Mouse (Mus musculus) erythroid progenitor cell, adult 5-6 weeks (primary cell): ENCODE data around the gene Six4. TPM values are rescaled to one million over a fixed set of nuclear protein-coding genes. Genes with fewer than 3 reads are reported as not detected.
"Not testable (repeated sequence)": the region's sequence is repeated elsewhere in the genome, so short reads cannot be mapped to it uniquely, and the experiment has no call there.

Experiments
- ATAC-seq: replicated peaks from 2 replicates; pipeline ENCODE4 v1.8.0; 2016; ENCODE audit warnings: moderate number of reproducible peaks, mild to moderate bottlenecking, moderate TSS enrichment, inconsistent platforms; ENCODE audit not compliant: poor library complexity, low FRiP score, severe bottlenecking
- total RNA-seq, 2 experiments: library from RNA; stranded (forward) in 1 of 2; stranded (reverse) in 1 of 2; fragments of 150-400 nt in 1 of 2; fragments of 186-747, 209-891 nt in 1 of 2; gene quantifications; 2 replicates each; pipeline versions ENCODE4 v1.2.3 to v1.2.4; 2015 to 2017; ENCODE audit warnings: low replicate concordance in 2 of 2

Gene Six4
- total RNA-seq (2015; ENCODE audit: low replicate concordance) (not detected in 2 replicates), total RNA-seq (2017; ENCODE audit: low replicate concordance) (not detected in 2 replicates)

DNA sequence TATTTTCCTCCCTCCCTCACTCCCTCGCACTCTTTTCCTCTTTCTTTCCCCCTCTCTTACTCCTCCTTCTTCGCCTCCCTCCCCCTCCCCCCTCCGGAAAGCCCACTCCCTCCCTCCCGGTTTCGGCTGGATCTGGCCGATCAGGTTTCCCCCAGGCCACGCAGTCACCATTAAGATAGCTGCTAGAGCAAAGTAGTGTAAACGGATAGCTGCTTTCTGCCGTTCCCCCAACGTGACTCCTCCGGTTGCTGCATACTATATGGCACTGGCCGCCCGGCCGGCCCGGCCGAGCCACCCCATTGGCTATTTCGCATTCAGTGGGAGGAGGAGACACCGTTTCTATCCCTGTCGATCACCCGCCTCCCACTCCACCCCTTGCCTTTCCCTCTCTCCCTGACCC, at the start of gene Six4:
Gene Six4, minus strand, starts transcription at position 261 of the 400 bp plus-strand sequence.
- no peak for ATAC-seq

DNA sequence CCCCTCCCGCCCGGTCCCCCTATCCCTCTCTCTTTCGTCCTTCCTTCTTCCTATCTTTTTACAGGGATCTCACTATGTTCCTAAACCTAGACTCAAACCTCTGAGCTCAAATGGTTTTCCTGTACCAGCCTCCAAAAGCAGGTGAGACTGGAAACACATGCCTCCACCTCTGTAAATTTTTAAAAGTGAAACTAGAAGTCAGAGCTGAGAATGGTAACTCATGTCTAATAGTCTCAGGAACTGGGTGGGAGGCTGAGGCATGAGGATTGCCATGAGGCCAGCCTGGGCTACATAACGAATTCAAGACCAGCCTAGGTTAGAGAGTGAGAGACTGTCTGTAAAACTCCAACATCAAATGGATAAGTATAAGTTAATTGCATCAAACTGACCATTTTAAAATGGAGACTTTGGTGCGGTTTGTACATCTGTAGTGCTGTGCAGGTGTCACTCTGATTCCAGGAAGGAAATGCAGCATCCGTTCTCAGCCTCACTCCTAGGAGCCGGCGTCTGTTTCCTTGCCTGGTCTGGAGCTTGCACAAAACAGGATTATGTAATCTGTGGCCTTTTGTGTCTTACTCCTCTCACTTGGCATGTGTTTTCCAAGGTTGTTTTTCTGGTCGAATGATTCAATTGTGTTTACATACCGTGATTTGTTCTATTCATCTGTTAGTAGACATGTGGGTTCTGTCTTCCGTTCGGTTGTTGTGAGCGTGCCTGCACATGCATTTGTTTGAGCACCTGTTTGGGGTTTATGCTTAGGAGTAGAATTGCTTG, 49.3 kb upstream of the Six4 start:
- ATAC-seq, result no peak

- no peak for ATAC-seq
These were observed 47.1 kb upstream of the Six4 start for GRCm38 (mm10) chr12:73160341-73160740.

- no peak for ATAC-seq
These were observed 40.9 kb upstream of the Six4 start for GRCm38 (mm10) chr12:73154150-73154549.

- not testable (repeated sequence) for ATAC-seq
These were observed 37.8 kb upstream of the Six4 start for GRCm38 (mm10) chr12:73151038-73151437.

DNA sequence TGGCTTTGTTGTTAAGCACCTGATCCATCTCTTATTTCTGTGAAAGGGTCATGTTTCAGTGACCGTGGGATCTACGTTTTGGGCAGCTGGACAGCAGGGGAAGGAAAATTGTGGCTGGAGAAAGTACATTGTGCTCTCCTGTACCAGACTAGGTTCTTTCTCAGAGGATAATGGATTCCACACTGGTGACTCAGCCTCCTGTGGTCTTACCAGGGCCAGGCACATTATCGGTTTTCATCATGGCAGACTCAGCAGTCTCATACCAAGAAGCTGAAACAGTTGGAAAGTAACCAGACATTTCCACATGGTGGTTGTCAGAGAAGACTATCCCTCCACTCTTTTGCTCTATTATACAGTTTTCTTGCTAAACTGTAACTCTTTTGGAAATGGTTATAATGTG, 34.0 kb upstream of the Six4 start:
- ATAC-seq, result no peak

DNA sequence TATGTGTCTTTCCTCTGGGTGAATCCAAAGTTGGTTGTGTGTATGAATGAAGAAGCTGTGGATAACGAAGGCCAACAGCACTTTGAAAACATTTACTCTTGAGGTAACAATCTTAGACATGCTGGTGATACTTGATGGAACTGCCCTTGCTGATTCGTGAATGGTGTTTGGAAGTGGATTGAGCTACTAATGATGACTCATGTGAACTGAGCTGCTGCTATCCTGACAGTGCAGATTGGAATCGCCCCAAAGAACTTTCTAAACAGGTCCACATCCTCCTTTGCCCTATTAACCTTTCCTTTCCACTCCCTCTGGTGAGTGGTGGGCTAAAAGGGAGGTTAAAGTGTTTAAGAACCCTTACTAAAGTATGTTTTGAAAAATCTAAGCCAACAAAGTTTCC, 27.5 kb upstream of the Six4 start:
- ATAC-seq, result no peak

DNA sequence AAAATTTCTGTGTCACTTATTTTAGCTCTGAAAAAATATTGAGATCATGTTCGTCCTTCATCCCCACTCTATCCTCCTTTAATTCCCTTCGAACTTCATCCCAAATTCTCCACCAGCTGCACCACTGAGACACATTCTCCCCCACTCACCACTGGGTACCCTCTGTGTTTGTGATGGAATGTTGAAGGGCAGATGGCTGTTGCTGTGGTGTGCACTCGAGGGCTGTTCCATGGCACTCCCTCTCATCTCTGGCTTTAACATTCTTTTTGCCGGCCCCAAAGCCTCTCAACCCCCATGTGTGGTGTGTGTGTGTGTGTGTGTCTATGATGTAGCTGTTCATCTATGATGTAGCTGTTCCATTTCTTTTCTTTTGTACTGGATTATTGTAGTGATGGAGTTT, 12.0 kb upstream of the Six4 start:
- ATAC-seq, result no peak

DNA sequence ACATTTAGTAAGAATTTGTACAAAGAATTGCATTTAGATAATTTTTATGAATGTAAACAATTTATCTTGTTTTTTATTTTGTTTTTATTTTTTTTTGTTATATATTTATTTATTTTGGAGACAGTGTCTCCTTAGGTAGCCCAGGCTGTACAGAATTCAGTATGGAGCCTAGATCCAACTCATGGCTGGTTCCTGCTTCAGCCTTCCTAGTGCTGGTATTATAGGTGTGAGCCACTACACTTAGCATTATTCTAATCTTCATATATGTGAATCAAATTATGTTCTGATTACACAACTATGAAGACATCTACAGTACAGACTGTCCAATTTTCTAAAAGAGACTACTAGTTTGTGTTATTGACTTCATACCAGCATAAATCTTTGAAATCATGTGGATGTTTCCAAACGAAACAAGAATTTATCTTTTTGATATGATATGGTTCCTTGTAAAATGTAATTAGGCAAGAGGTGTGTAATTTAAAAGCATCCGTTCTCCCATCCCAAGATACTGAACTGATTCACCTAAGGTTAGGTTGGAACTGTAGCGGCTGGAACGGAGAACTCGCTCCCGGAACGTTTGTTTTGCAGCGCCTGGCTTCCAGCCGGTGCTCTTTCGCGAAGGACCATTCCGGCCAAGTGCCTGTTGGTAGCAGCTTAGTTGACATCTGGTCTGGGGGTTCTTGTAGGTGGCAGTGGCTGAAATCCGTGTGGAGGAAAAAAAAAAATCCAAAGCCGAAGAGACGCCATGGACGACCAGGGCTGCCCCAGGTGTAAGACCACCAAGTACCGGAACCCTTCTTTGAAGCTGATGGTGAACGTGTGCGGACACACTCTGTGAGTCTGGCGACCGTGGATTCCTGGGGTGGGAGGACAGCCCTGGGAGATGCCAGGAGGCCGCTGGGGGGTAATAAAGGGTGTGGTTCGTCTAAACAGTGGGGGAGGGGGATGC, 10.1 kb upstream of the Six4 start, which contains the start of gene Mnat1:
Gene Mnat1, plus strand, starts transcription at position 625 of the 949 bp plus-strand sequence.
- peak; percentile 79 for ATAC-seq

DNA sequence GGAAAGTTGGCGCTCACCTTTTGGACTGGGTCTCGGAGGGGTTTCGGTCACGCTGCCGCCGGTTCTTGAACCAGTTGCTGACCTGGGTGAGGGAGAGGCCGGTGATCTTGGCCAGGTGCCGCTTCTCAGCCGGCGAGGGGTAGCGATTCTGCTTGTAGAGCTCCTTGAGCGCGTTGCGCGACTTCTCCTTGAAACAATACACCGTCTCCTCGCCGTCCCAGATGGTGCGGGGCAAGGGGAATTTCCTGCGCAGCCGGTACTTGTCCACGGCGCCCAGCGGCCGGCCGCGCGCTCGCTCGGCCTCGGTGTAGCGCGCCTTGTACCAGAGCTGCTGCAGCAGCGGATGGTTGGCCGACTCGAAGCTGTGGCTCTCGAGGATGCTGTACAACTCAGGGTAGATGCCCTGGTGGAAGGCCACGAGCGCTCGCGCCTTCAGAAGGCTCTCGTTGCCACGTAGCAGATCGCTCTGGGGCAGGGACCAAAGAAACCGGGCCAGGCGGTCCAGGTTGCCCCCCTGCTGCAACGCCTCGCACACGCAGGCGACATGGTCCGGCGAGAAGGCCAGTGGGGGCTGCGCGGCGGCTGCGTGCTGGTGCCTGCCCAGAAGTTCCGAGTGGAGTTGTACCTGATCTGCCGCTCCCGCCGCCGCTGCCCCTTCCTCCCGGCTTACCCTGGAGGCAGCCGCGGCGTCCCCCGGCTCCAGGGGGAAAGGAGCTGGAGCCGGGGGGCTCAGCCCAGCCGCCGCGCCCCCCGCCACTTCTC, 749 bp downstream of the Six4 start:
- ATAC-seq, result no peak

GRCm38 (mm10) chr12:73111561-73112325, 1.5 kb downstream of the Six4 start:
- no peak for ATAC-seq

DNA sequence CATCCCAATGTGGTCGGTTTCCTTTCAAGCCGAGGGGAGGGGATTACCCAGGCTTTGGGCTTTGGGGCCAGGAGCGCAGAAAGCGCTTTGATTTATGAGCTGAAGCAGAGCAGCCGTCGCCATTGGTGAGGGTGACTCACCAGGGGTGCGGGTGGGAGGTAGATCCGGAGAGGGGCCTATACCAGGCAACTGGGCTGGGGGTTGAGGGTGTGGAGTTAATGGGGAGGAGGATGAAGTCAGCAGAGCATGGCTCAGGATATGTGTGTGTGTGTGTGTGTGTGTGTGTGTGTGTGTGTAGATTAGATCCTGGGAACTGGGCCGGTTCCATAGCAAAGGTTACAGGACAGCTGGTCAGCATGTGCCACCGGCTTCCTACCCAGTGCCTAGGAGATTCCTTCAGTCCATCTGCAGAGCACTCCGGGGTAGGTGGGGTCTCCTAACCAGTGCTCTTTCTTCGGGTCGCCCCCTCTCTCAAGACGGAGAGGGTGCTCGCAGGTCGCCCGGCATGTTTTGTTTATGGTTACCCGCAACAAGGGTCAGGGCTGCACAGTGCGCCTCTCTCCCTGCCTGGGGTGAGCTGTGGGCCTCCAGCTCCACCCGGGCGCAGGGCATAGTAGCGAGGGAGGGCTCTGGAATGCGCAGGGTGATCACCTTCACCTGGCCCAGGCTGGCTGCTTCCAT, 2.7 kb downstream of the Six4 start:
- no peak for ATAC-seq

DNA sequence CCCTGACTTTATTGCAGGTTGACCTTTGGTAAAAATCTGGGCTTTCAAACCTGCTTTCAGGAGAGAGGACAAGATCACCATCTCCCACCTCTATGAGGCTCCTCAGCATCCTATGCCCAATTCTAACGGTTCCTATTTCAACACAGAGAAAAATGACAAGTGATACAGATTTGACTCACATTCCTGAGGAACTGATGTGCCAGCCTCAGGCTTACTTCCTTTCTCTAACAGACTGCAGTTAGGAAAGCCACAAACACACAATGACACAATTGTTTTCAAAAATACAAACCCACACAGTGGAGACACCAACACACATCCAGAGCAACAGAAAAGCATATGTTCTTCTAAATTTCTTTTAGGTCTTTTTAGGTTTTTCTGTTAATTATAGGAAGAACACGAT, 5.4 kb downstream of the Six4 start:
- ATAC-seq, result no peak

GRCm38 (mm10) chr12:73103713-73104112, 9.5 kb downstream of the Six4 start:
- ATAC-seq, result no peak

- no peak for ATAC-seq
These were observed 14.7 kb downstream of the Six4 start for GRCm38 (mm10) chr12:73098593-73098992.

- not testable (repeated sequence) for ATAC-seq
These were observed 17.1 kb downstream of the Six4 start for GRCm38 (mm10) chr12:73096177-73096576.

DNA sequence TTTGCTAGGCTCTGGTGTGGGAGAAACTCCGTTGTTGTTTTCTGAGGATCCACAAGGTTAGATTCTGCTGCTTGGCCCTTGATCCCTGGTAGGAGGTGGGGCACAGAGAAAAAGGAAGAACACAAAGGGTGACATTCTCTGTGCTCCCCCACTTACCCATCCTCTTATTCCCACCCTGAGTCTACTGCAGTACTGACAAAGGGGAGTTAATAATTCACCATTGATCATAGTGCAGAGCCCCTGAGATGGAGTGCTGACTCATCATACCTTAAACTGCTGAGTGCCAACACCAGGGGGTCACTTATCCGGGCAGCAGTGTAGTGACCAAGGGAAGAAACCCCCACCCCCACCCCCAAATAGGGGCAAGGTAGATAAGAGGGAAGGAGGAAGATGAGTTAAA, 18.7 kb downstream of the Six4 start:
- no peak for ATAC-seq

- no peak for ATAC-seq
These were observed 19.1 kb downstream of the Six4 start for GRCm38 (mm10) chr12:73094189-73094588.
